Mouse (Mus musculus) bone marrow, adult 2 months (tissue): Measurements from ENCODE around the gene Med24.

Experiments
- CTCF ChIP-seq: fragments of 200-500 bp; IDR thresholded peaks from 2 replicates; pipeline ENCODE4 v1.5.1; 2011; ENCODE audit warnings: low read length, control low read depth; ENCODE audit not compliant: control insufficient read depth, insufficient read depth
- POLR2A ChIP-seq: fragments of 200-500 bp; IDR thresholded peaks from 2 replicates; pipeline ENCODE4 v1.6.1; 2011; ENCODE audit warnings: low read depth, mild to moderate bottlenecking, control low read depth, low read length, borderline replicate concordance; ENCODE audit not compliant: control insufficient read depth

- TF ChIP-seq POLR2A (no peak), CTCF (no peak)
Observed at GRCm38 (mm10) chr11:98740026-98740392, 10.8 kb upstream of the Med24 start.
